Comparison of ENCODE assay signal across 1 mouse cellular context in the genomic region with DNA sequence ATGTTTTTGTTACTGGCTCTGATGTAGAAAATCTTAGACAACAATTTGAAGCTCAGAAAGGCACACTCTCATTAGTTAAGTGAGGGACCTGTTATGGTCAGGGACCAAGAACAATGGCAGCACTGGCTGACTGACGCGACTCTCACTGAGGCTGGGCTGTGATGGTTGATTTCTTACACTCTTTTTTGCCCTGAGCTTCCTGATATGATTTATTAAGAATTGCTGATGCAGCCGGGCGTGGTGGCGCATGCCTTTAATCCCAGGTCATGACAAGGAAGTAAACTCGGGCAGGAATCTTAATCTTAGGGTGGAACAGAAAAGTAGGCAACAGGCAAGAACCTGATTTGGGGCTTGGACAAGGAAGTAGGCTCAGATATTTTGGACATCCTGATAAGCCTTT.
TF ChIP-seq lines count a peak whose summit lies in the region.

No protein-coding gene starts in this region.

TF ChIP-seq in CH12.LX, 34 proteins besides CTCF, POLR2A, EP300 and RAD21:
- TF ChIP-seq SIN3A (IDR thresholded peaks at IDR 0.05; ENCODE audit: low read length) (no peak), UBTF (IDR thresholded peaks at IDR 0.05; ENCODE audit: low read depth, low read length) (0 out of 2 replicates have a peak, but pooled peaks have one; percentile 34), NRF1 (IDR thresholded peaks at IDR 0.05; ENCODE audit: low read depth, low read length) (0 out of 2 replicates have a peak, but pooled peaks have one; percentile 10)
